Mouse (Mus musculus) liver, embryonic 14.5 days (tissue): ENCODE data around the gene Habp4.

Experiments
- CTCF ChIP-seq: IDR thresholded peaks from 2 replicates; pipeline ENCODE4 v1.5.1; 2016; ENCODE audit warnings: antibody characterized with exemption, low read depth, control low read depth
- EP300 ChIP-seq: IDR thresholded peaks from 2 replicates; pipeline ENCODE4 v1.6.1; 2016; ENCODE audit warnings: antibody characterized with exemption, low read depth

DNA sequence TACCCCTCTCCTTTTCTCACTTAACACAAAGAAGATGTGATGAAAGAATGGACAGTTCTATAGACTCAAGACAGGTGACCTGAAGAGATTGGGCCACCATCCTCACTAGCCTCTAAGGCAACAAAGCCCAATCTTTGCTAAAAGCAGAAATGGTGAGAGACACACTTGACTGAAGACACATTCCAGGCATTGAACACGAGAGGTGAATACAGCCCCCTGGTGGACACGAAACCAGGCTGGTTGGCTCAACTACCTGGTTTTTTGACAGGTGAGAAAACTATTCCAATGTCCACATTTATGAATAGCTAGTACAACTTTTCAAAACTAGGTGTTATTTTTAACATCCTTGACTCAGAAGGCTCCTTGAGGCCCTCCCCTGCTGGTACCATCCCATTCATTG is 43.1 kb downstream of the Habp4 start:
- TF ChIP-seq EP300, result no peak
- peak; percentile 53 for TF ChIP-seq CTCF
